Mouse (Mus musculus) neural tube, embryonic 12.5 days (tissue): ENCODE data around the gene Tlr6. TPM values are rescaled to one million over a fixed set of nuclear protein-coding genes. Genes with fewer than 3 reads are reported as not detected.

Experiments used
- ATAC-seq: fragments of 200-750 bp; cut with Nextera tagmentation; 2 replicates; pipeline ENCODE4 v1.8.0; 2017; ENCODE audit warnings: low read depth, mild to moderate bottlenecking, moderate TSS enrichment, moderate library complexity; ENCODE audit not compliant: low FRiP score
- H3K27ac ChIP-seq: fragments of 300-500 bp; sonication (generic); 2 replicates; pipeline ENCODE4 v1.5.1; 2016
- H3K27me3 ChIP-seq: fragments of 300-500 bp; sonication (generic); replicated peaks from 2 replicates; pipeline ENCODE4 v1.6.1; 2016; ENCODE audit warnings: mild to moderate bottlenecking
- H3K36me3 ChIP-seq: fragments of 300-500 bp; sonication (generic); 2 replicates; pipeline ENCODE4 v1.6.1; 2016; ENCODE audit warnings: mild to moderate bottlenecking
- H3K4me1 ChIP-seq: fragments of 300-500 bp; sonication (generic); 2 replicates; pipeline ENCODE4 v1.6.1; 2016
- H3K4me2 ChIP-seq: fragments of 300-500 bp; sonication (generic); replicated peaks from 2 replicates; pipeline ENCODE4 v1.6.1; 2016; ENCODE audit warnings: mild to moderate bottlenecking
- H3K4me3 ChIP-seq: fragments of 300-500 bp; sonication (generic); 2 replicates; pipeline ENCODE4 v1.5.1; 2016
- H3K9ac ChIP-seq: fragments of 300-500 bp; sonication (generic); 2 replicates; pipeline ENCODE4 v1.6.1; 2016; ENCODE audit warnings: mild to moderate bottlenecking
- H3K9me3 ChIP-seq: fragments of 300-500 bp; sonication (generic); 2 replicates; pipeline ENCODE4 v1.6.1; 2016; ENCODE audit warnings: mild to moderate bottlenecking
- WGBS: fragments of 180-500 bp; shearing (Covaris S2); methylation state at CpG from one replicate; pipeline ENCODE4 v1.1.7; 2016; 5-methylcytosine and 5-hydroxymethylcytosine counted together
- polyA plus RNA-seq: library from polyadenylated mRNA; unstranded; fragments of >200 nt; fragmentation: Nextera tagmentation; extraction: Ambion mirVana; gene quantifications from 2 replicates; pipeline ENCODE4 v1.2.1, GENCODE M21; 2016

Gene Tlr6
- polyA plus RNA-seq = 0.32 and 0.52 TPM in 2 replicates

DNA sequence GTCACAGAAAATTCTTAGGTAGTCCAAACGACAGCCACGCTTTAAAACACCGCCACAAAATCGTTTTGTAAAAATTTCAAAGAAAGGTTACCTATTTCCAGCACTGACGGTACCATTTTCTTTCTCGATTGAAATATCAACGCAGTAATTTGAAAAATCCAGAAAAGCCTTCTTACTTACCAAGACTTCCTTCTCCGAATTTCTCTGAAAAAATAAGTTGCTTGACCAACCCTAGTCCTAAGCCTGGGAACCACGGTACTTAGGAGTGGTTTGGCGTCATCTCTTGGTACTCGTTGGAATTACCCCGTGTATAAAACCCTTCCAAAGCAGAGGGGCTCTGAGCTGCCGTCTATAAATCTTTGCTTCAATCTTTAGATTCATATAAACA, at the start of gene Tlr6:
Gene Tlr6 (minus strand): TSS at position 255 of the 388 bp plus-strand sequence.
- no peaks in the 10 kb centered on the region for H3K4me1 ChIP-seq
- ATAC-seq = no peak
- H3K36me3 ChIP-seq = no peaks in the 10 kb centered on the region
- no peaks in the 10 kb centered on the region for H3K27me3 ChIP-seq
- H3K9me3 ChIP-seq = no peaks in the 10 kb centered on the region
- H3K4me2 ChIP-seq = no peak within 1 kb of the TSS
- 85% methylated on average over 13 of the region's 13 CpGs for WGBS
- no peak within 1 kb of the TSS for H3K27ac ChIP-seq
- H3K9ac ChIP-seq = no peak within 1 kb of the TSS
- no peak within 1 kb of the TSS for H3K4me3 ChIP-seq

DNA sequence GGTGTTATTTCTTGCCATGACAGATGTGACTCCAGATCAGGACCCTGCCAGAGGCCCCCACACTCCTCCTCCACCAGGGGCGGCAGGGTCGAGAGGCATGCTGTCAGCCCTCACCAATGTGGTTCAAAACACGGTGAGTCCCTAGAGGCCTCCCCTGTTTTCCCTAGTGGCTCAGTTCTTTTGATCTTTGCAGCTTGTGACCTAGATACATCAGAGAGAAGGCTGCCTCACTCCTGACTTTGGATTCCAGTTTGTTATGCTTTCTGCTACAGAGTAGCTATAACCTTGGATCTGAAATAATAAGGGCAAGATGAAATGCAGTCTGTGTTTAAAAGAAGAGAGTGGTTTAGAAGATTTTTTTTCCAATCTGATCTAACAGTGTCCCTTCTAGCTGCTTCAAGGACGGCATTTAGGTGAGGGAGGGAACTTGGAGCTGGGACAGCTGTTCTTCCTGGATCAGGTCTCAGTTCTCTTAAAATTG, 46.2 kb upstream of the Tlr6 start:
- H3K9ac ChIP-seq = no peak overlapping the region
- WGBS = 42% methylated on average over 4 of the region's 4 CpGs
- no peaks in the 10 kb centered on the region for H3K9me3 ChIP-seq
- ATAC-seq = no peak
- H3K4me1 ChIP-seq = peaks cover 4% of the 10 kb centered on the region; the same call in 1 of the 2 replicates
- H3K4me2 ChIP-seq = no peak overlapping the region
- H3K36me3 ChIP-seq = no peaks in the 10 kb centered on the region
- H3K4me3 ChIP-seq = no peak overlapping the region
- H3K27me3 ChIP-seq = no peaks in the 10 kb centered on the region
- no peak overlapping the region for H3K27ac ChIP-seq

DNA sequence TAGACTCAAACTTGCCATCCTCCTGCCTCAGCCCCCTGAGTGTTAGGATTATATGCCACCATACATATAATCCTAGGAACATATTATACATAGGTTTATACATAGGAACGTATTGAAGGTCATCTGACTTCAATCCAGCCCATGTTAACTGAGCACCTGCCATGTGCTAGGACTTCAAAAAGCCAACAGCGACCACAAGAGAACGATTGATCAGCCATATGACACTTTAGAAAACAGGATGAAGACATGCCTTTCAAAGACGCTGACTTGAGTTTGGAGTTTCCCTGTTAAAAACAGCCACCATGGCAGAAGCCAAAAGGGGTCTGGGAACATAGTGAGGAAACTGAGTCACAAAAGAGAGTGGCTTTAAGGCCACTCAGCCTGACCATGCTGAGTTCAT, 45.4 kb upstream of the Tlr6 start:
- no peak overlapping the region for H3K4me3 ChIP-seq
- 93% methylated on average over 4 of the region's 4 CpGs for WGBS
- H3K9ac ChIP-seq = no peak overlapping the region
- H3K27me3 ChIP-seq = no peaks in the 10 kb centered on the region
- H3K9me3 ChIP-seq = no peaks in the 10 kb centered on the region
- H3K4me2 ChIP-seq = no peak overlapping the region
- H3K36me3 ChIP-seq = no peaks in the 10 kb centered on the region
- ATAC-seq = no peak
- peaks cover 4% of the 10 kb centered on the region; the same call in 1 of the 2 replicates for H3K4me1 ChIP-seq
- no peak overlapping the region for H3K27ac ChIP-seq

DNA sequence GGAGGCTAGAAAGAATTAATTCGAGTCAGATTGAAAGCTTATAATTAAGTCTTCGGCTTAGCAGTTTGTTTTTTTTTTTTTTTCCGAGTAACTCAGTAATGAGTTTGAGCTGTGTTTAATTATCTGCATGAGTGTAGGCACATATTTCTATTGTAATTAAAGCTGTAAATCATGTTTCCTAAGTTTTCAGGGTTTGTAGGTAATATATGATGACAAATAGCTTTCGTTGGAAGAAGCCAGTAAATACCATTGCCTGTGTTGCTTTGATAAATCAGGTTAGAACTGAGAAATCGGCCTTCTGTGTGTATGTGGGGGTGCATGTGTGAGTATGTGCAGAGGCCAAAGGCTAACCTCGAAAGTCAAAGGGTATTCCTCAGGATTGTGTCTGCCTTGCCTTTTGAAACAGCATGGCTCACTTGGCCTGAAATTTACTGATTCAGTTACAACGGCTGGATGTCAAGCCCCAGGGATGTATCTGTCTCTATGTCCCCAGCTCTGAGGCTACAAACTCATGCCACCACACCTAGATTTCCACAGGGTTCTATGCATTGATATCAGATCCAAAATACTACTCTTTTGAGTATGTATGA, 44.1 kb upstream of the Tlr6 start:
- H3K4me1 ChIP-seq = peaks cover 4% of the 10 kb centered on the region; the same call in 1 of the 2 replicates
- no peak overlapping the region for H3K9ac ChIP-seq
- H3K36me3 ChIP-seq = no peaks in the 10 kb centered on the region
- no peak overlapping the region for H3K27ac ChIP-seq
- no peaks in the 10 kb centered on the region for H3K9me3 ChIP-seq
- no peak overlapping the region for H3K4me3 ChIP-seq
- no peaks in the 10 kb centered on the region for H3K27me3 ChIP-seq
- 73% methylated on average over 7 of the region's 7 CpGs for WGBS
- H3K4me2 ChIP-seq = no peak overlapping the region
- ATAC-seq = no peak

DNA sequence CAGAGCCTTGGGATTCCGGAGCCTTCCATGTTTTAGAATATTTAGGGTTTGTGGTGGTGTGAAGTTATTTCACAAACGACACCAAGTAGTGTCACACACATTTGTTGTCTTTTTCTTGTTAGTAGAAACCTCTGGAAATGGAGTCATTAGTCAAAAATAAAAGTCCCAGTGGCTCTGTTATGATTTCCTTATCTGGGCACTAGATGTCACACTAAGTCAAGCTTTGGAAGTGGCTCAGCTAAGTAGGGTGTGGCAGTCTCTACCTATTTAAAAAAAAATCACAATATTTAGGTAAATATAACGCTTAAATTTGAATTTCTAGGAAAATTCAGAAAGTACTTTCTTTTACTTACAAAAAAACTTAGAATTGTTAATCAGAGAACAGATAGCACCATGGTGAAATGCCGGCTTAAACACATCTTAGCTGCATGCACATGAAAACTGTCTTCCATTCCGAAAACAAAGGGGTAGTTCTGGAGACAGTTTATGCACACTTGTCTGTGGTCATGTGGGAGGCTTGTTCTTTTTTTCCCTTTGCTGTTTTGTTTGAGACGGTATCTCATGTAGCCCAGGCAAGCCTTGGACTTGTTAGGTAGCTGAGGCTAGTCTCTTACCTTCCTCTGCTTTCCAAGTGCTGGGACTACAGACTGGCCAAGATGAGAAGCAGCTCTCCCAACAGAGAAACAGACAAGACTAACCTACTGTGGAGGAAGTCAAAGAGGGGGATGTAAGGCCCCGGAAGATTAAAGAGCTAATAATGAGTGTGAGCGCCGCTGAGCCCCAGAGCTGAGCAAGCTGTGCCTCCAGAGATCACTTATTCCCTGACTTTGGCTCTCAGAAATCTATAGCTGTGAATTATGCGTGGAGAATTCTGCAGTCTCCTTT, 43.3 kb upstream of the Tlr6 start:
- H3K27ac ChIP-seq = no peak overlapping the region
- no peak for ATAC-seq
- H3K36me3 ChIP-seq = no peaks in the 10 kb centered on the region
- 62% methylated on average over 10 of the region's 10 CpGs for WGBS
- no peak overlapping the region for H3K4me3 ChIP-seq
- H3K4me1 ChIP-seq = peaks cover 4% of the 10 kb centered on the region; the same call in 1 of the 2 replicates
- H3K9me3 ChIP-seq = no peaks in the 10 kb centered on the region
- H3K9ac ChIP-seq = no peak overlapping the region
- H3K4me2 ChIP-seq = no peak overlapping the region
- H3K27me3 ChIP-seq = no peaks in the 10 kb centered on the region

DNA sequence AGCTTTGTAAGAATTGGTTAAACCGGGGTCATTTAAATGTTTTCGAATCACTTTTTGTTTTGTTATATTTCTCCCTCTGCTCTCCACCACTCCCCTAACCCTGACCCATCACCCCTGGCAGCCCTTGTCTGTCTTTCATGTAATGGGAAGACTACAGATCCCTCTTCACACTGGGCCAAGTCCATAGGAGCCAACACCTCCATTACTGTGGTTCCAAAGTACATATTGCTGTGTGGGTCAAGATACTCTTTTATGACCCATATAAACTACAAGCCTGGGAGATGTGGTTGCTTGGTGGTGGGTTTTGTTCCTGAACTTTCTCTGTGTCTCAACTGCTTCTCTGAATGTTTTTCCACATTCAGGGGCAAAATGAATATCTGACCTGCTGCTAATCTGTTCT, 35.5 kb upstream of the Tlr6 start:
- WGBS = 95% methylated on average over 2 of the region's 2 CpGs

DNA sequence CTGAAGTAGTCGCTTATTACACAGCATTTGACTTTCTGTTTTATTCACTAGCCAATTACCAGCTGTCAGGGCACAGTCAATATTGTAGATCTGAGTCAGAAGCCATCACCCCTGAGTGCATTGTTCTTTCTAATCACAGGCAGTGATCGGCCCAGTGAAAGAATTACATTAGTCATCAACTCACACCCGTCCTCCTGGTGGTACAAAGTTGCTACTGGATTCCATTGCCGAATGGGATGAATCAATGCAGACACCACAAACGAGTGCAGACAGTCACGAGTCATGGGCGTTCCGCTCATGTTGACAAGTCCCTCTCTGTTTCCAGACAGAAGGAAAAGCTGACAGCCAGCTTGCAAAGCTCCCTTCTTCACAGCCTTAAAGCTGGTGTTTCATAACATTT, 32.6 kb upstream of the Tlr6 start:
- no peaks in the 10 kb centered on the region for H3K27me3 ChIP-seq
- H3K4me2 ChIP-seq = no peak overlapping the region
- no peak for ATAC-seq
- H3K27ac ChIP-seq = no peak overlapping the region
- no peaks in the 10 kb centered on the region for H3K9me3 ChIP-seq
- no peak overlapping the region for H3K9ac ChIP-seq
- 73% methylated on average over 8 of the region's 8 CpGs for WGBS
- H3K36me3 ChIP-seq = no peaks in the 10 kb centered on the region
- no peaks in the 10 kb centered on the region for H3K4me1 ChIP-seq
- H3K4me3 ChIP-seq = no peak overlapping the region

More for the DNA sequence above, 35.5 kb upstream of the Tlr6 start:
- Histone ChIP-seq H3K9me3 (no peaks in the 10 kb centered on the region), H3K4me2 (no peak overlapping the region), H3K4me1 (no peaks in the 10 kb centered on the region), H3K27me3 (no peaks in the 10 kb centered on the region), H3K36me3 (no peaks in the 10 kb centered on the region), H3K4me3 (no peak overlapping the region), H3K27ac (no peak overlapping the region), H3K9ac (no peak overlapping the region)
- no peak for ATAC-seq

DNA sequence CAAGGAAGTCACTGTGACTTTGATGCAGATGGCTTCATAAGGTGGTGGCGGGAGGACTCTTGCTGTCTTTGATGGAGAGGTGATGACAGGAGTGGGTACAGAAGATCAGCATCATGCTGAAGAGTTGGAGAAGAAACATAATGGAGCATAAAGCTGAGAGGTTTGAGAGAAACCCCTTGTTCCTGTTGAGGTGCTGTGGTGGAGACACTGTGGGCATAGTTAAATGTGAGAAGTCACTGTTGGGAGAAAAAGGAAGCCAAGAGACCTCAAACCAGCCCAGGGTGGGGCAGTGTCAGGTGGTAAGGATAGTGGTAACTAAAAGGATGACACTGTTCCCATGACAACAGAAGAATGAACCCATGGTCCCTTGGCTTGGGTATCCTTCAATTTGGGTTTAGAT, 30.0 kb upstream of the Tlr6 start:
- H3K4me2 ChIP-seq = no peak overlapping the region
- 92% methylated on average over 1 of the region's 1 CpGs for WGBS
- H3K27ac ChIP-seq = no peak overlapping the region
- no peaks in the 10 kb centered on the region for H3K36me3 ChIP-seq
- no peak overlapping the region for H3K4me3 ChIP-seq
- no peak for ATAC-seq
- H3K9ac ChIP-seq = no peak overlapping the region
- H3K9me3 ChIP-seq = no peaks in the 10 kb centered on the region
- no peaks in the 10 kb centered on the region for H3K27me3 ChIP-seq
- H3K4me1 ChIP-seq = no peaks in the 10 kb centered on the region

DNA sequence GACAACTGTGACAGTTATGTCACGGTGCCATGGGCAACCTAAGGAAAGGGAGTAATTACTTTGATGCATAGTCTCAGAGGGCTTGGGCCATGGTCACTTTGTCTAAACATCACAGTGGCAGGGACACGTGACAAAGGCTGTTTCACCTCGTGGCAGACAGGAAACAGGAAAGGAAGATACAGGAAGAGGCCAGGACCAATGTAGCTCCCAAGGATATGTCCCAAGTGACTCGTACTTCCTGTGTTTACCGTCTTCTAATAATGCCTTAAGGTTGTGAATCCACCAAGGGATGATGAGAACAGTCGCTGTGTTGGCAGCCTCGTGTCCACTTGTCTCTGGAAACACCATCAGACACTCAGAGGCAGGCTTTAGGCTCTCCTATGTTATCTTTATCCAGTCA, 26.1 kb upstream of the Tlr6 start:
- no peaks in the 10 kb centered on the region for H3K9me3 ChIP-seq
- H3K36me3 ChIP-seq = no peaks in the 10 kb centered on the region
- WGBS = 81% methylated on average over 7 of the region's 7 CpGs
- no peak for ATAC-seq
- H3K4me3 ChIP-seq = no peak overlapping the region
- H3K4me1 ChIP-seq = no peaks in the 10 kb centered on the region
- H3K27ac ChIP-seq = no peak overlapping the region
- no peaks in the 10 kb centered on the region for H3K27me3 ChIP-seq
- no peak overlapping the region for H3K9ac ChIP-seq
- no peak overlapping the region for H3K4me2 ChIP-seq

DNA sequence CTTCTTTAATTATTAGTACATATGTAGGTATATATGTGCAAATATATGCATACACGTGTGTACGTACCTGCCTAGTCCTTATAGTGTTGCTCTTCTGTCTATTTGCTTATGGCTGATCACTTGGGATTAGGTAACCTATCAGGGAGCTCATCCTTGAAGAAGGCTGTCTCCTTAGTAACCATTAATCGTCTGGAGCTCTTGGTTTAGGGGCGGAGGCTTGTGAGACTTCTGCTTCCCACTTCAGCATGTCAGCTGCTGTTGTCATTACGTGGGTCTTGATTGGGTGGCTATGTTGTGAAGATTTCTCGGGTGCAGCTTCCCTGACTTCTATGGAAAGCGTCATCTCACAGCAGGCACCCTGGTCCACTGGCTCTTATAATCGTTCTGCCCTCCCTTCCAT, 17.2 kb upstream of the Tlr6 start:
- Histone ChIP-seq H3K36me3 (no peaks in the 10 kb centered on the region), H3K4me3 (no peak overlapping the region), H3K4me1 (no peaks in the 10 kb centered on the region), H3K9me3 (no peaks in the 10 kb centered on the region), H3K27me3 (no peaks in the 10 kb centered on the region), H3K27ac (no peak overlapping the region), H3K4me2 (no peak overlapping the region), H3K9ac (no peak overlapping the region)
- WGBS = 77% methylated on average over 8 of the region's 8 CpGs
- no peak for ATAC-seq

DNA sequence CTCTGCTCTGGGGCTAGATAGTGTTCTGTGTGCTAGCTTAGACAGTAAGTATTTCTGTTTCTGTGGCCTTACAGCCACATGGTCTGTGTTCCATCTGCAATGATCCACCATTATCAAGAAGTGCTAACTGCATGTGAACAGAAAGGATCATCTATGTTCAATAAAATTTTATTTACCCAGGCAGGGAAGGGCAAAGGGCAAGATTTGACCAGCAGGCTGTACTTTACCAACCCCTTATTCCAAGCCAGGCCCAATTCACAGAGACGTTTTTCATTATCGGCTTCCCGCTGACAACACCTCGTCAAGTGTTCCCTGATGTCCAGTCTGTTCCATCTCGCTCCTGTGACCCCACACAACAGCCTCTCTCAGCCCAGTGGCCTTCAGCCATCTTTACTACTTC, 15.2 kb upstream of the Tlr6 start:
- no peaks in the 10 kb centered on the region for H3K36me3 ChIP-seq
- H3K9ac ChIP-seq = no peak overlapping the region
- 66% methylated on average over 5 of the region's 5 CpGs for WGBS
- no peak overlapping the region for H3K4me3 ChIP-seq
- no peaks in the 10 kb centered on the region for H3K9me3 ChIP-seq
- H3K27ac ChIP-seq = no peak overlapping the region
- H3K27me3 ChIP-seq = peaks cover 8% of the 10 kb centered on the region; the same call in 1 of the 2 replicates
- peaks cover 2% of the 10 kb centered on the region; the same call in 1 of the 2 replicates for H3K4me1 ChIP-seq
- no peak overlapping the region for H3K4me2 ChIP-seq
- ATAC-seq = no peak

DNA sequence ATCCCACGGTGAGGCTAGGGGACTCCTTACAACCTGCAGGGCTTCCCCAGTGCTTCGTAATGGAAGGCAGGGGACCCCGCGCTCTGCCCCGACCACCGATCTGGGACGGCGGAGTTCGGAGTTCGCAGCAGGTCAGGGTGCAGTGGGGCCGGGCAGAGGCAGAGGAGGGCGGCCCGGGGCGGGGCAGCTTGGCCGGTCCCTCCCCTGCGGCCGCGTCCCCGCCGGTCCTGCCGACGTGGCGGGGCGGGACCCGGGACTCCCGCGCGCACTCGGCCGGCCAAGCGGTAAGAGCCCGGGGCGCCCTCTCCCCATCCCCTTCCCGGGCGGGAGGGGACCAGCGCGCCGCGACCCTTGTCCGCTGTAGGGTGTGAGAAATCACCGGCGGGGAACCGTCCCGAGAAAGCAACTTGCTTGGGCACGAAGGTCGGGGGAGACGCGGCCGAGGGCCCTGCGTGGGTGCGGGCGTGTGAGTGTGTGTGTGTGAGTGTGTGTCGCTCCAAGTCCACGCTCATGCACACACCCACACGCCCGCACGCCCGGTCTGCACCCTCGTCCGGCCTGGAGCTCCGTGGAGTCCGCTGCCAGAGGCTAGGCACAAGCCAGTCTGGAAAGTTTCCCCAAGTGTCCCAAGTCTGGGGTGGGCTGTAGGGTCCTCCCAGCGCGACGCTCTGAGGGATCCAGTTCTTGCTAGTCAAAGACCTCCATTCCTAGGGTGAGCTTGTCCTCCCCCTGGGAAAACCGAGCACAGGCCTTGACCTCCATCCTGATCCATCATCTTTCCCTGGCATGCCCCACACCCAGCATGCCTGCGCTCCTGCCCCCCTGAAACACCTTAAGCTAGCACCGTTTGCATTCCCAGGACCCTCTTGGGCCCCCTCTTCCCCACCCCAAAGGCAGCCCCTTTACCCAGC, 10.2 kb upstream of the Tlr6 start, which contains the start of gene Fam114a1:
Gene Fam114a1 (plus strand): TSS at position 211 of the 911 bp plus-strand sequence.
- H3K9ac ChIP-seq = peak within 1 kb of the TSS; percentile 72
- H3K27ac ChIP-seq = no peak within 1 kb of the TSS
- no peaks in the 10 kb centered on the region for H3K9me3 ChIP-seq
- no peaks in the 10 kb centered on the region for H3K36me3 ChIP-seq
- ATAC-seq = peak; percentile 71
- H3K4me2 ChIP-seq = peak within 1 kb of the TSS; percentile 99
- peak within 1 kb of the TSS; percentile 50 for H3K4me3 ChIP-seq
- H3K27me3 ChIP-seq = peaks cover 10% of the 10 kb centered on the region; the same call in 1 of the 2 replicates
- WGBS = 1% methylated on average over 68 of the region's 68 CpGs
- peaks cover 3% of the 10 kb centered on the region for H3K4me1 ChIP-seq
